Mouse (Mus musculus) activated CD4-positive, CD25-positive, alpha-beta regulatory T cell, adult 4 months (primary cell): Measurements from ENCODE around the gene Wdr44. TPM values are rescaled to one million over a fixed set of nuclear protein-coding genes. Genes with fewer than 3 reads are reported as not detected.

Experiments used
- ATAC-seq: one replicate; pipeline ENCODE4 v1.8.0; 2017
- polyA plus RNA-seq, 2 experiments: library from polyadenylated mRNA; unstranded; fragments of 100-300 nt; shearing (Covaris generic); gene quantifications; one replicate each; pipeline ENCODE4 v1.2.1; 2017

The Wdr44 gene
- polyA plus RNA-seq, 2 experiments from 2014 or later, result 30.2 to 34.1 TPM

DNA sequence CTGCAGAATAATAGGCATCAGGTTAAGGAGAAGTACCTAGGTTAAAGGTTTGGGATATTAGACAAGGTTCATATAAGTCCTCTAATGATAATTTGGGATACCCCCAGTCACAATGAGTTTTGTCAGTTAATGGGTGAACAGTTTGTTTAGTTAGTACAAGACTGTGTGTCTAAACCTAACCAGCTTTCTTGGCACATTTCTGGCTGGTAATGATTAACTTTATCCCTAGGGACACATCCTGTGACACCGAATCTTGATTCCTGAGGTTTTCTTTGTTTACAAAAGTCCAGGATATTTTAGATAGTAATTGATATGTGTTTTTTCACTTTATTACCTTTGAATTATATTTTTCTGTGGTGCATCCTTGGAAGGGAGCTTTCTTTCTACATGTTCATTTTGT, 148.1 kb downstream of the Wdr44 start:
- no peak for ATAC-seq

Other genes with a start within 250 kb of the Wdr44 start
- gene Gm4907, start 189.5 kb downstream of the Wdr44 start, polyA plus RNA-seq, result not detected